Mouse (Mus musculus) mesoderm, embryonic 11.5 days (tissue): ENCODE data around the gene Anxa9.
A peak's percentile ranks its signal among the peaks of the same experiment; 100 is the strongest.

Source experiments
- DNase-seq: peaks from one replicate; pipeline ENCODE4 v3.0.0-alpha.2; 2012; ENCODE audit warnings: low read depth, low spot score

Gene Anxa9

DNA sequence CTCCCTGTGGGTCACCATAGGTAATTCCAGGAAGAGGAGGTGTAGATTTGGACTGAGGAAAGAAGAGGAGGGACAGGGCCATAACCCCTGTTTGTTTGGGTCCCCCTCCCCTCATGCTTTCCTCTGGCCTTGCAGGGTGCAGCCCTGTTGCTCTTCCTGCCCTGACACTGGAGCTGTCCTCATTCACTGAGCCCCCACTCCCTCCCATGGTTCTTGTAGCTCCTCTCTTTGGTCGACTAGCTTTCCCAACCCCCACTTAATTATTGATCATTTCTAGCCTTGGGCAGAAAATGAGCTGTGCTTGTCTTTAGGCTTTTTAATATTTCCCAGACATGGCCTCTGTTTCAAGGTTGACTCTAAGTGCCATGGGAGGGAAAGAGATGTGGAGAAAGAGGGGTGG is 22.9 kb downstream of the Anxa9 start:
- no peak for DNase-seq

DNA sequence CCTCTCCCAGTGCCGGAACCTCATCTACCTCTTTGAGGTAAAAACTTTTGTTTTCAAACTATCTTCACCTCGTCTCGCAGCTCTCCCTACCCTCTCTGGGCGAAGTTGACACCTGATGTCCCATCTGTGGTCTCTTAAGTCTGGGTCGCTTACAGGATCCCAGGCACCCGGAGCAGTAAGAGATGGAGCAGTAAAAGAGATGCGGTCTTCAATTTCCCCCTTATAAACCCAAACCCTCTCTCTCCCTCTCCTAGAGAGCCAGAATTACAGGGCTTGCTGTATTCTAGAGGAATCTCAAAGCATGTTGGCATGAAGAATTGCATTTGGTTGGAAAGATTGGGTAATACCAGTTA is 23.4 kb downstream of the Anxa9 start:
- no peak for DNase-seq

DNA sequence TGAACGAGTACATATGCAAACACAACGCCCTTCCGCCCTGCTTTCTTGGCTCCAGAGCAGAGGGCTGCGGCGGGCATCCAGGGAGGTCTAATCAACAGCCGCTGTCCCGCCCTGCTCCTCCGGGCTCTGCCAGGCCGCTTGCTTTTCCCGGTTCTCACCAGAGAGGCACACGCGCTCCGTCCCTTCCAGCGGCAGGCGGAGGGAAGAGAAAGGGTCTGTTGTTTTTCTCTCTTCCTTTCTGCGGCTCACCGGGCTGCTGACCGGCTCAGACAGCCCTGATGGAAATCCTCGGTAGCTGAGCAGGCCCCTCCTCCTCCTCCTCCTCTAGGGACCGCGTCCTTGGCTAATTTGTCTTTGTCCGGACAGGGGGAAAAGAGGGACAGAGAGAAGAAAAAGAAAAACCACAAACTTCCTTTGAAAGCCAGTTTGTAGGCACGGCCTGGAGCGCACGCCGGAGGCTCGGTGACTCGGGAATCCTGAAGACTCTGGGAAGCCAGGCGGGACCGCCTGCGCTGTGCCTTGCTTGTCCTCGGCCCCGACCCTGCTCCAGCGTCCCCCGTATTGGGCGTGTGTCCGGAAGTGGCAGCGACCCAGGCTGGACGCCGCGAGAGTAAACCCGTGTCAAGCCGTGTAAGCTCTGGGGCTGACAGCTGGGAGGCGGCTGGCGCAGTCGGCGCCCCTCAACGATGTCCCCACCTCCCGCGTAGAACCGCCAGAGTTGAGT is 23.9 kb downstream of the Anxa9 start:
- peak; percentile 83 for DNase-seq

DNA sequence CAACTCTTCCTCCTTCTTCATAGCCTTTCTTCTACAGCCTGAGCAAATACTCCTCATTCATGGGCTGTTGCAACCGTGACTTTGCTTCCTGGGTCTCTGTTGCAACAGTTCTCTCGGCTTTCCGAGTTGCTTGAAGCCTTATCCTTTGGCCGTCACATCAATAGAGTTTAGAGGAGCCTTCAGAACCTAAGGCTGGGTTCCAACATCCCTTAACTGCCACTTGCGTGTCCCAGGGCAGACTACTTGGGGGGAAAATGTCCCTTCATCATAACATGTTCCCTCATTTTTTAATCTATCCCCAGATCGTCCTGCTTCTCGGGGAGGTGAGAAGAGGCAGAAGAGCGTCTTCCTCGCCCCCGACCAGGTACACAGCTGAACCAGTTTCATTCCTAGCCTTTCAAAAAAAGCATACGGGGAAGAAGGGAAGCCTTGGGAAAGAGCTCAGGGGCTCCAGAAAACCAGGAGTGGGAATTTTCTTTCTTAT is 24.6 kb downstream of the Anxa9 start:
- peak; percentile 19 for DNase-seq

DNA sequence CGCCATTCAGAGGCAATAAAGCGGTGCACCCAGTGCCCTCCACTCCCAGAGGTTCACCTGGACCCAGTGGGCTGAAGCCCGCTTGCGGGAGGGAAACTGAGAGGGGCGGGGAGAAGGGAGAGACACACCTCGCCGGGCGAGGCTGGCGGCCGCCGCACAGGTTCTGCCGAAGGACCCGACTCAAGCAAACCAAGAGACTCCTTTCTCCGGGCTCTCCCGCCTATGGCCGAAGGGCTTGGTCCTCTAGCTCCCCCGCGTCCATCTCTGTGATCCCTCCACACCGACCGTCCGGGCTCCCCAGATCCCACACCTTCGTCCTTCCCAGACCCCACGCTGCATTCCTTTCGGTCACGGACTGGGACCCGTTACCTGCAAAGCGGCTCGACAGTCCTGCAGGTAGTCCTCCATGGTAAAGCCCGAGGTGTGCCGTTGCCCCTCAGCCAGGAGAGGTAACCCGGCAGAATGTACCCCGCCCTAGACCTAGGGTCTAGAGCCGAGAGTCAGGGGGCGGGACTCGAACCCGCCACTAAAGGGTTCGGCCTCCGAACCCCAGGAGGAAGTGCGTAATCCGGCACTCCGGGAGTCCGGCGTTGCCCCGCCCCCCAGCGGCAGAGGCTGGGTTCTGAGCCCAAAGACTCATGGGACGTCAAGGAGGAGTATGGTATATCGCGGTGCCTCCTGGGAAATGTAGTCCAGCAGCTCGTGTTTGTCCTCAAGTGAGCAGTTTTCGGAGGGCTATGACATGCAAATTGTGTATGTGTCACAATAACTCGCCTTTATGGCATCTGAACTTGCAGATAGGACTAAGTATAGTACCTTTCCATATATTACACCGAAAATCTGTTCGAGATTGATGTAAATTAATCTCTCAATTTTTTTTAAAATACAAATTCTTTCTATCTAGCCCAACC is 25.5 kb downstream of the Anxa9 start, which contains the start of the genes Mindy1 and Prune1:
Gene Mindy1 (plus strand): TSS at position 130 of the 911 bp plus-strand sequence.
Gene Prune1 (minus strand): TSS at position 861 of the 911 bp plus-strand sequence.
- DNase-seq, result peak; percentile 99

DNA sequence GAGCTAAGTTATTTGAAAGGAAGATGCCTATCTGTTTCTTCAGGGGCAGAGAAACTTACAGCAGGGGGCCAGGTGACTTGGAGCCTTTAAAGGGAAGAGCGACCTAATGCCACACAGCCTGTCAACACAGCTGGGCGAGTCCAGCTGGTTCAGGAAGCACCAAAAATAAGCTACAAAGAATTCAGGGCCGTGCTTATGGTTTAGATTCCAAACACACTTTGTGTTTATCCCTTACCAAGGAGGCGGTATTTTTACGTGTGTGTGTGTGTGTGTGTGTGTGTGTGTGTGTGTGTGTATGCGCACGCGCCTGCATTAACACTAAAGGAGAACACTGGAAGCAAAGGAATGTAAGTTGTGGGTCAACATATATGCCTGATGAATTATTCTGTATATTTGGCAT is 26.2 kb downstream of the Anxa9 start:
- peak; percentile 16 for DNase-seq

DNA sequence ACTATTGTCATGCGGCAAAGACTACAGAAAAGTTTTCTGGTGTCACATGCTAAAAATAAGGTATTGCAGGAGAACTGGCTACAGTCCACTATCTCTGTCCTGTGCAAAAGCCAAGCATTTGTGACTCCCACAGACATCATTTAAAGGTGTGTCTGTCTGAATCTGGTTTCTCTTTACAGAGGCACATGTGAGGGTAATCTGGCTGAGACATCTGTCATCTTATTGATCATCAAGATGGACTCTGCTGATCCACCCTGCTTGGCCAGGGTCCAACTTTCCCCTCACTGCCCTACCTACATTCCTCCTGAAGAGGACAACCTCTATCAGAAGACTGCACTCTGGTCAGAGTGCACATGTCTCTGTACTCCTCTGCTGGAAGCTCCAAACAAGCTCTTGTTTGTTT is 29.8 kb downstream of the Anxa9 start:
- DNase-seq, result no peak

DNA sequence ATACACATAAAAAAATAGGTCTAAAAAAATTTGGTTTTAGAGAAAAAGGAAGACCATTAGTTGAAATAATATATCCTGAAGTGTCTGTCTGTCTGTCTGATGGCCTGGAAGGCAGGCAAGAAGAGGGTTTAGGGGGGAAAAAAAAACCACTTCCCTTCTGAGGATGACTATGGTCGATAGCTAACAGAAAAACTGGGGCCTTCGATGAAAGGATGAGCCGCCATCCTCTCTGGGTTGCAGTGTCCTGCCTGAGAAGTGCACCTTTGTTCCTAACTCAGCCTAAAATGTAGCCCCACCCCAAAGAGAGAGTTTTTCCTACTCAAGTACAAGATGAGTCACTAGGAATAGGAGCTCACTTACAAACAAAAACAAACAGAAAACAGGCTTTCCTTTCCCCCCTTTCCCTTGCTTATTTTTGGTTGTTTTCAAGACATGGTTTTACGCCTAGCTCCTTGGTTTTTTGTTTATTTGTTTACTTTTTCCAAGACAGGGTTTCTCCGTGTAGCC is 30.5 kb downstream of the Anxa9 start:
- no peak for DNase-seq

DNA sequence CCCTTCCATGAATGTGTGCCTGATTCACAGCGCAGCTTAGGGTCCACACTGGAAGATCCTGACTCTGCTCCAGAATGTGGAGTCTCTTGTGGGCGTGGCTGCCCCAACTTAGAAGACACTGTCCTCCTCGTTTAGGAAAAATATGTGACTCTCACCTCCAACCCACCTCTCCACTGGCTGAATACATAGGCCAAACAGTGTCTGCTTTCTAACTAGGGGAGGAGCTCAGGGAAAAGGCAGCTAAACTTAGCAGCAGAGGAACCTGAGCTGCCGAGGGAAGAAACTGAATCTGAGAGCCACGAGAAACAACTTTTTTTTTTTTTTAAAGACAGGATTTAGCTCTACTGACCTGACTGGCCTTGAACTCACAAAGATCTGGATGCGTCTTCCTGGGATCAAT is 31.8 kb downstream of the Anxa9 start:
- DNase-seq, result no peak

DNA sequence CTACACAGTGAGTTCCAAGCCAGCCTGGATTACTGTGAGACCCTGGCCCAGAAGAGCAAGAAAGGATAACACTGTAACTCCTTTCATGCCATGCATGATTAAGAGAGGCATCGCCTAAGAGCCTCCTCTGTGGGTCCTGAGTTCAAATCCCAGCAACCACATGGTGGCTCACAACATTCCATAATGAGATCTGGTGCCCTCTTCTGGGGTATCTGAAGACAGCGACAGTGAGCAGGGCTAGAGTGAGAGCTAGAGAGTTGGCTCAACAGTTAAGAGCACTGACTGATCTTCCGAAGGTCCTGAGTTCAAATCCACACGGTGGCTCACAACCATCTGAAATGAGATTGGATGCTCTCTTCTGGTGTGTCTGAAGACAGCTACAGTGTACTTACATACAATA is 32.5 kb downstream of the Anxa9 start:
- DNase-seq, result no peak

DNA sequence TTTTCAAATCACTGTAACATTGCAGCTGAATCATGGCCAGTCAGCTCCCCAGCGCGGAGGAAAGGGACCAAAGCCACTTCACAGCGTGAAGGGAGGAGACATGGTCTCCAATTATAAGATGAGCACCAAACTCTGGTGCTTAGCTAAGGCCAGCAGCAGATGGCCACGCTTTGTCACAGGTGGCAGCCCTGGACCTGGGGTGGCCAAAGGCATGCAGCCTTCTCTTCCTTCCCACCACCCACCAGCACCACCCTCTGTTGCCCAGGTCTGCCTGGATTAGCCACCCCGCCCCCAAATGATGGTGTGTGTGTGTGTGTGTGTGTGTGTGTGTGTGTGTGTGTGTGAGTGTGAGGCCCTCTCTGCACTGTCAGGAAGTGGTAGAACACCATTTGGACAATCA is 33.5 kb downstream of the Anxa9 start:
- no peak for DNase-seq

DNA sequence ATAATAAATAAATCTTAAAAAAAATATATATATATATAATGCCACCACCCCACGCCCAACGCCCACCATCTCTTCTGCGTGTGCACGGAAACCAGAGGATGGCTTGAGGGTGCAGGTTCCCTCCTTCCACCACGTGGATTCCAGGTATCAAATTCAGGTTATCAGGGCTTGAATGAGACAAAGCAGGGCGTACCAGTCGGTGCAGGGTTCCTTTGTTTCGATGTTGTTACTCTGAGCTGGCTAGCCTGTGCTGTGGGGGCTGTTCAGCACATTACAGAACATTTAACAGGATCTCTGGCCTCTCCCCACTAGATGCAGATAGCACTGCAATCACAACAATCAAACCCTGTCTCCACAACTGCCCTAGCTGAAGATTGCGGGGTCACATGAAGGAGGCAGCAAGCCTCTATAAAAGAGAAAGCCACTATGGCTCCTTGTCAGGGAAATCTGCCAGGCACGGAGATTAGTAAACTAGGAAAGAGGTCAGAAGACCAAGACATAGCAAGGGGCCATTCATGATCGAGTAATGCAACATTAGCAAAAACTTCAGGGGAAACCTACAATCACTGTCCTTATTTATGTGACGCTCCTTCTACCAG is 36.1 kb downstream of the Anxa9 start:
- DNase-seq, result no peak

DNA sequence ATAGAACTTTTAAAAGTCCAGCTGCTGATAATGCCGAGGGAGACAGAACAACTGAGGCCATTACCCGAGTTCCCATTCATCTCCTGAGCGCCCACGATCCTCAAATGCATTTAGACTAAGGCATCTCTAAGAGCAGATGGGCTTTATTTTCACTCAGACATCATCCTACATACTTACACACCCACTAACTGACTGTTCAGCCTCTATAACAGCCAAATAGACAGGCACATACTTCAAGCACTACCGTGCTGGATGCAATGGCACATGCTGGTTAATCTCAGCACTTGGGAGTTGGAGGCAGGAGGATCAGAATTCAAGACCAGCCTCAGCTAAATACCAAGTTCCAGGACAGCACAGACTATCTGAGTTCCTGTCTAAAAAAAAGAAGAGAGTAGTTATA is 37.2 kb downstream of the Anxa9 start:
- no peak for DNase-seq

DNA sequence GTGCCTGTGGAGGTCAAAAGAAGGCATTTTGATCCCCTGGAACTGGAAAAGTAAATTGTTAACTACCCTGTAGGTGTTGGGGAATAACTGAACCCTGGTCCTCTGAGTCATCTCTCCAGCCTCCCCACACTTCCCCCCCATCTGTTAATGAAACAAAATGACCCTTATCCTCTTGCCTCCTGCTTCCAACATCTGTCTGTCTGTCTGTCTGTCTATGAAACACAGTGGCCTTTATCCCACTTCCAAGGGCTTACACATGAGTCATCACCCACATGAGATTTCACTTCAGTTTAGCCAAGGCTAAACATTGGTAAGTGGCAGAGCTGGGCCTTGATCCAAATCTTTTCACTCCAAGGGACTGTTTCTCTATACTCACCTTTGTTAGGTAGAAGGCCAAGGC is 39.1 kb downstream of the Anxa9 start:
- DNase-seq, result no peak

DNA sequence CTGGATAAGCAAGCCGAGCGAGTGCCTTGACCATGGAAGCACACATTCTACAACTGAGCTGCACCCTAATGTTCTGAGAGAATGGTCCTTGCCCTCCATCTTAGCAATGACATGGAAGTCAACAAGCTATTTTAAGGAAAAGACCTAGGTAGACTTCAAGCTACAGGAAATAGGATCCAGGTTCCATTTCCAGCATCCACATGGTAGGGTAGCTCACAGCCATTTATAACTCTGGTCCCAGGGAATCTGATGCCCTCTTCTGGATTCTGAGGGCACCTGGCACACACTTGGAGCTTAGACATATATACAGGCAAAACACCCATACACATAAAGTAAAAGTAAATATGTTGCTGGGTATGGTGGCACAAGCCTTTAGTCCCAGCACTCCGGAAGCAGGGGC is 40.9 kb downstream of the Anxa9 start:
- DNase-seq, result no peak

DNA sequence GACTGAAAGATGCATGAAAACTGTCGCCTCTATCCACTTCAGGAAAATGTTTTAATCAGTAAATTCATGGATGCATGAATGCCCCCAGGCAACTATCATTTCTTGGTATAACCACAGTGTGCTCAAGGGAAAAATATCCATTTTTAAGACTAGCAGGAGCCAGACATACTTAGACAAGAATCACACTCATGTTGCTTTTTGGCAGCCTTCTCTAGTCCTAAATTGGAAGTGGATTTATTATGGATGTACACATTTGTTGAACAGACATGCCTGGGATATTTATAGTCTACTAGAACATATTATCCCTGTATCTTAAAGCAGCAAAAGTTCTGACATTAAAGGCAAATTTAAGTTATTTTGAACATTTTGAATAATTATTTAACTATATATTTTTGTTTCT is 42.3 kb downstream of the Anxa9 start:
- DNase-seq, result no peak

DNA sequence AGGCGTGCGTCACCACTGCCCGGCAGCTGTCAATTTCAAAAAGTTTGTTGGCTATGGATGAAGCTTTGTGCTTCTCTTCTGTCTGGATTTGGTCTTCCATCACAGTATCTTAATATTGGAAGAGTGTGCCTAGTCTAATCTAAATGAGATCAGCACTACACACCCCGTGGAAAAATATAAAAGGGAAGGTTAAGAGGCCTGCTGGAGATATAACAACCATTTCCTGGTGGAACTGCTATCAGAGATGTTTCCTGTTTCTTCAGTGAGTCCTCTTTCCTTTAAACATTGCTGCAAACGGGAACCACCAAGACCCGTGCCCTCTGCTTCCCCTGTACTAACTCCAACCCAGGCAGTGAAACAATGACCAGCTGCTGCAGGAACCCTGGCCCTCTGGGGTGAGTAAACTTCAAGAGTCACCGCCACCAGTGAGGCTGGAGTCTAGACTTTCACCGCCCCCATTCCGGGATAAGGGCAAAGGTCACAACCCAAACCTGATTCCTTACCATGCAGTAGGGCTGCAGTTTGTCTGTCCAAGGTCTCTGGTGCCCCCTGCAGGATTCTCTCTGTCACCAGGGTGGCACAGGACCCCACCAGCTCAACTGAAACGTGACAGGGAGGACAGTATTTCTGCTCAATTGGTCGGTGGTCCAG is 43.8 kb downstream of the Anxa9 start:
- DNase-seq, result peak; percentile 68

DNA sequence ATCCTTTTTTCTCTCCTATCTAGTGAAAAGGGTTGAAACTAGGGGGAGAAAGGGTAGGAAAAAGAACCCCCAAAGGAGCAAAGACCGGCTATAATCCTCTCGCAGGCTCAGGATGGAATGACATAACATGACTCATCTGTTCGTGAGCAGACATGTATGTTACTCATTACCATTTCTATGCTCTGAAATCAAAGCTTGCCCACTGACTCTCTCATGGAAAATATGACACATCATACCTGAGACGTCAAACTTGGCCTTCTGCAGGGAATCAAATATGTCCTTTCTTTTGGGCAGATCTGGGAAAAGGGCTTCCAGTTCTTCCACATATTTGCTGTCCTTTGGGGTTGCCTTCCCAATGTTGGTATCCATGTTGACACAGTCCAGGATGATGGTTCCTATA is 45.0 kb downstream of the Anxa9 start:
- no peak for DNase-seq

DNA sequence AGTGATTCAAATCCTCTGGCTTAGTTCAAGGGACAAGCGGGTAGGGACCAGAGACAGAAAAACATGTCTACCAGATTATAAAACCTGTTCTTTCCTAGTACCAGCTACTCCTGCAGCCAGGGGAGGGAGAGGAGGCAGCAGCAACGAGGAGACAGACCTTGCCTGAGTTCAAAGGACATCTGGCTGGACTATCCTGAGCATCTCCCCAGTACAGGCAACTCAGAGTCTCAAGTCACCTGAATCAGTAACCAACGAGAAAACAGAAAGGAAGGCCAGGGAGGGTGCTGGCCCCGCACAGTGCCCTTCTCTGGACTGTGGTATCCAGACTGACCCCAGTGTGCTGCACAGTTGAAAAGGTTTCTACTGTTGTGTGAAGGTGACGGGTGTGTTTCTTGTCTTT is 50.0 kb downstream of the Anxa9 start:
- no peak for DNase-seq

DNA sequence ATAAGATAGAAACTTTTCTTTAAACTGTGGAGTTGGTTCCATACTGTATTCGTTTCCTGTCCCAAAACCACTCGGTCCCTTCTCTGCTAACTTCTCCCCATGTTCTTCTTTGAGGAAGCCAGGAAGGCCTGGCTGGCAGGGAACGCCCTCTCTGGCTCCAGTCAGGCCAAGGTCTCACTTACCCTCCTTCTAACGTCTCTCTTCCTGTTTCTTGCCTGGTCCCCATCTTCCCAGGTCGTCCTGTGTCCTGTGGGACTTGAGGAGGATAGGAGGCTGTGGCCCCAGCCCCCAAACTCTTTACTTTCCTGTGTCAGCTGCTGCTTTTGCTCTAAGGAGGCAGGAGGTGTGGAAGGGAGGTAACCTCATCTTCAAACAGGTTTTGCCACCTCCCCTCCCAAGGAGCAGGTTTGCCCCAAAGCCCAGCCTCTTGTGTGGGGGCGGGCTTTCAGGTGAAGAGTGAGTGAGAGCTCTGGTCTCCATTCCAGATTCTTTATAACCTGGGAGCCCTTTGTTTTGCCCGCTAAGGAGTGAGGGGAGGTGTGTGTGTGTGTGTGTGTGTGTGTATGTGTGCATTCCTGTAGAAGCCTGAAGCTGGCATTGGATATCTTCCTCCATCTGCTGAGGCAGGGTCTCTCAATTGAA is 56.1 kb downstream of the Anxa9 start, which contains the start of gene Bnipl:
Gene Bnipl (minus strand): TSS at position 411 of the 642 bp plus-strand sequence.
- no peak for DNase-seq

DNA sequence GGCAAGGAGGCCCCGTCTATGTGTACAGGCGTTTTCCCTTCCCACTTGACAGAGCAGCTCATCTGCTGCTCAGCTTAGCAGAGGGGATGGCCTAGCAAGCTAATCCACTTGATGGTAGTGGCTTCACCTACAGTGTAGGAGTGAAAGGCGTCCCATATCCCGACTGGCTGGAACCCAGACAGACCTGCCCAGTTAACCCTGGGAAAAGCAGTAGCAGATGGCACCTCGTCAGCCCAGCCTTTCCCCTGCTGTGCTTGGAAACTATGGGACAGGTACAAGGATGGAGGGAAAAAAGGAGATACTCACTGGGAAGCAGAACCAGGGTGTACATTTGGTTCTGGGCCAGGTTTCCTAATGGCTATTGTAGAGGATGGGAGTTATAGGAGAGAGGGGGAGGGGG is 56.6 kb downstream of the Anxa9 start:
- DNase-seq, result no peak
